ENCODE assay signal across 9 mouse cellular contexts in the genomic region with DNA sequence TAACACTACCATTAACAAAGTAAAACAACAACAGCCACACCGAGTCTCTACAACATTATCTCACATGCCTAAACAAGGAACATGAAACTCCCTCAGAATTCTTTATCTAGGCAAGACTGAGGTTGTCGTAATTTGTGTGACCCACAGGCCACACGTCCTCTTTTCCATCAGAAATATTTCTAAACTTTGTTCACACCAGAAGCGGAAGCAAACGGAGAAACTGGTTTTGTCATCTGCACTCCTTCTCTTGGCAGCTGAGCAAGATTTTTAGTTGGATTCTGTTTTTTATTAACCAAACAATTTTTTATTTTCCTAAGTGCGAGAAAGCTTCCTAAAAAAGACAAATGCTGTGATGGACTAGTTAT.
DNase-seq lines count a peak whose midpoint lies in the region; ATAC-seq and TF ChIP-seq lines count a peak whose summit lies in the region.
"Had no signal": no experiment of that assay in that cellular context is flagged by ENCODE, and none has a peak within 500 bp of the region (broad histone marks: within the 10 kb centered on the region; RNA-seq: fewer than 3 reads in every experiment).

No protein-coding gene starts in this region.

- no peak for ATAC-seq in hindbrain, embryonic 12.5 days (ENCODE audit: low FRiP score)
- ATAC-seq in hindbrain, embryonic 16.5 days: no peak

- 59% methylated on average over 6 of the region's 6 CpGs for WGBS in hindbrain, embryonic 12.5 days
- WGBS in hindbrain, embryonic 16.5 days: 65% methylated on average over 6 of the region's 6 CpGs

- TF ChIP-seq CTCF in E14TG2a.4 (conservative IDR thresholded peaks at IDR 0.05; ENCODE audit: low read length): no peak

- no peaks in the 10 kb centered on the region for H3K9me3 ChIP-seq in hindbrain, embryonic 12.5 days (replicated peaks)
- no peaks in the 10 kb centered on the region for H3K9me3 ChIP-seq in hindbrain, embryonic 16.5 days (ENCODE audit: control insufficient read depth, low read length)
- H3K9me3 ChIP-seq in E14TG2a.4 (ENCODE audit: low read length): no peaks in the 10 kb centered on the region
- H3K9me3 ChIP-seq: midbrain, embryonic 15.5 days had no signal

- H3K27ac ChIP-seq in hindbrain, embryonic 12.5 days: peak overlapping the region; percentile 23; the same call in 1 of the 2 replicates
- H3K27ac ChIP-seq in hindbrain, embryonic 16.5 days (ENCODE audit: low read depth, low read length): no peak overlapping the region
- H3K27ac ChIP-seq: midbrain, embryonic 15.5 days had no signal

- no peaks in the 10 kb centered on the region for H3K27me3 ChIP-seq in hindbrain, embryonic 12.5 days
- no peaks in the 10 kb centered on the region for H3K27me3 ChIP-seq in hindbrain, embryonic 16.5 days (replicated peaks; ENCODE audit: control insufficient read depth, insufficient read depth, low read length)
- H3K27me3 ChIP-seq in E14TG2a.4 (ENCODE audit: insufficient read depth, low read length): no peaks in the 10 kb centered on the region
- H3K27me3 ChIP-seq: midbrain, embryonic 15.5 days had no signal

- H3K4me1 ChIP-seq in hindbrain, embryonic 12.5 days: peaks cover 33% of the 10 kb centered on the region
- H3K4me1 ChIP-seq in hindbrain, embryonic 16.5 days (ENCODE audit: control insufficient read depth, insufficient read depth, low read depth, low read length): peaks cover 12% of the 10 kb centered on the region
- peaks cover 57% of the 10 kb centered on the region for H3K4me1 ChIP-seq in E14TG2a.4 (replicated peaks; ENCODE audit: low read depth, low read length)

- peak; percentile 6 for DNase-seq in c-Kit-positive CD71-negative TER-119-negative erythroid progenitor cells, embryonic 14.5 days (ENCODE audit: low read depth)
- DNase-seq in kidney, postnatal 36 days: peak; percentile 17 to 44
- DNase-seq in thymus, adult 18-20 months: no peak
- DNase-seq in thymus, postnatal 0 days (ENCODE audit: low spot score): no peak
- DNase-seq in frontal cortex, postnatal 10 days (ENCODE audit: low spot score in 2 of 2): no peak

- no peak overlapping the region for H3K9ac ChIP-seq in hindbrain, embryonic 12.5 days
- H3K9ac ChIP-seq in hindbrain, embryonic 16.5 days (ENCODE audit: low read depth, low read length): no peak overlapping the region
- H3K9ac ChIP-seq: midbrain, embryonic 15.5 days had no signal

- H3K36me3 ChIP-seq in hindbrain, embryonic 12.5 days: no peaks in the 10 kb centered on the region
- H3K36me3 ChIP-seq in hindbrain, embryonic 16.5 days (ENCODE audit: control insufficient read depth, insufficient read depth, low read length): no peaks in the 10 kb centered on the region
- H3K36me3 ChIP-seq in E14TG2a.4 (ENCODE audit: insufficient read depth, low read length): no peaks in the 10 kb centered on the region
- H3K36me3 ChIP-seq: midbrain, embryonic 15.5 days had no signal

- no peak overlapping the region for H3K4me3 ChIP-seq in hindbrain, embryonic 12.5 days
- H3K4me3 ChIP-seq in hindbrain, embryonic 16.5 days (ENCODE audit: low read length): no peak overlapping the region
- peak overlapping the region; percentile 57 for H3K4me3 ChIP-seq in E14TG2a.4 (replicated peaks; ENCODE audit: low read length)
- H3K4me3 ChIP-seq: midbrain, embryonic 15.5 days had no signal

- H3K4me2 ChIP-seq in hindbrain, embryonic 12.5 days (replicated peaks): no peak overlapping the region
- no peak overlapping the region for H3K4me2 ChIP-seq in hindbrain, embryonic 16.5 days (ENCODE audit: low read length)
- H3K4me2 ChIP-seq: midbrain, embryonic 15.5 days had no signal

Comparison
In these comparisons a context has a peak if more than half of its experiments do, and no peak if none do; other contexts are left out.
1. DNase-seq: peak in c-Kit-positive CD71-negative TER-119-negative erythroid progenitor cells, embryonic 14.5 days (single experiment) and kidney, postnatal 36 days (2 of 2); none in thymus, adult 18-20 months (0 of 2), thymus, postnatal 0 days (single experiment) and frontal cortex, postnatal 10 days (0 of 2).